Mouse (Mus musculus) hindbrain, embryonic 11.5 days (tissue): Measurements from ENCODE around the gene Ndufc2. TPM values are rescaled to one million over a fixed set of nuclear protein-coding genes. Genes with fewer than 3 reads are reported as not detected.
A peak's percentile ranks its signal among the peaks of the same experiment; 100 is the strongest.
"Not testable (repeated sequence)": the region's sequence is repeated elsewhere in the genome, so short reads cannot be mapped to it uniquely, and the experiment has no call there.

Experiments used
- ATAC-seq: fragments of 200-750 bp; cut with Nextera tagmentation; 2 replicates; pipeline ENCODE4 v1.8.0; 2017; ENCODE audit warnings: mild to moderate bottlenecking, moderate TSS enrichment, moderate library complexity; ENCODE audit not compliant: low FRiP score
- DNase-seq: peaks from one replicate; pipeline ENCODE4 v3.0.0-alpha.2; 2015; ENCODE audit warnings: low spot score
- H3K27ac ChIP-seq: fragments of 300-500 bp; sonication (generic); 2 replicates; pipeline ENCODE4 v1.5.1; 2014; ENCODE audit warnings: mild to moderate bottlenecking, low read depth, low read length
- H3K27me3 ChIP-seq: fragments of 300-500 bp; sonication (generic); 2 replicates; pipeline ENCODE4 v1.6.1; 2014; ENCODE audit warnings: mild to moderate bottlenecking, low read length, moderate library complexity, mixed read lengths; ENCODE audit not compliant: control insufficient read depth, insufficient read depth
- H3K36me3 ChIP-seq: fragments of 300-500 bp; sonication (generic); 2 replicates; pipeline ENCODE4 v1.6.1; 2014; ENCODE audit warnings: mild to moderate bottlenecking, low read length, moderate library complexity, mixed read lengths; ENCODE audit not compliant: control insufficient read depth, insufficient read depth
- H3K4me1 ChIP-seq: fragments of 300-500 bp; sonication (generic); replicated peaks from 2 replicates; pipeline ENCODE4 v1.6.1; 2014; ENCODE audit warnings: low read length, mixed read lengths; ENCODE audit not compliant: control insufficient read depth, insufficient read depth
- H3K4me2 ChIP-seq: fragments of 300-500 bp; sonication (generic); replicated peaks from 2 replicates; pipeline ENCODE4 v1.6.1; 2014; ENCODE audit warnings: mild to moderate bottlenecking, low read depth, low read length
- H3K4me3 ChIP-seq: fragments of 300-500 bp; sonication (generic); 2 replicates; pipeline ENCODE4 v1.5.1; 2014; ENCODE audit warnings: low read depth, low read length
- H3K9ac ChIP-seq: fragments of 300-500 bp; sonication (generic); 2 replicates; pipeline ENCODE4 v1.6.1; 2014; ENCODE audit warnings: low read depth, low read length
- H3K9me3 ChIP-seq: fragments of 300-500 bp; sonication (generic); 2 replicates; pipeline ENCODE4 v1.6.1; 2016; ENCODE audit warnings: low read length; ENCODE audit not compliant: control insufficient read depth
- WGBS: fragments of 180-500 bp; shearing (Covaris S2); extraction: QIAGEN DNeasy Blood & Tissue Kit; methylation state at CpG from one replicate; pipeline ENCODE4 v1.1.7; 2014; 5-methylcytosine and 5-hydroxymethylcytosine counted together
- polyA plus RNA-seq: library from polyadenylated mRNA; unstranded; fragments of >200 nt; fragmentation: Nextera tagmentation; extraction: Ambion mirVana; gene quantifications from 2 replicates; pipeline ENCODE4 v1.2.1, GENCODE M21; 2014

Ndufc2 gene
- polyA plus RNA-seq, 1 experiment from 2014 or later: 352 TPM

- ATAC-seq (no peak), DNase-seq (no peak)
- no peaks in the 10 kb centered on the region for H3K27me3 ChIP-seq
- H3K36me3 ChIP-seq: no peaks in the 10 kb centered on the region
- no peak overlapping the region for H3K4me3 ChIP-seq
- no peaks in the 10 kb centered on the region; the same call in 1 of the 2 replicates for H3K4me1 ChIP-seq
- no peak overlapping the region for H3K4me2 ChIP-seq
- H3K9me3 ChIP-seq: no peaks in the 10 kb centered on the region
- H3K27ac ChIP-seq: no peak overlapping the region
- WGBS: 85% methylated on average over 6 of the region's 6 CpGs
- H3K9ac ChIP-seq: no peak overlapping the region
Observed at GRCm38 (mm10) chr7:97427296-97427695, 27.5 kb downstream of the Ndufc2 start.

DNA sequence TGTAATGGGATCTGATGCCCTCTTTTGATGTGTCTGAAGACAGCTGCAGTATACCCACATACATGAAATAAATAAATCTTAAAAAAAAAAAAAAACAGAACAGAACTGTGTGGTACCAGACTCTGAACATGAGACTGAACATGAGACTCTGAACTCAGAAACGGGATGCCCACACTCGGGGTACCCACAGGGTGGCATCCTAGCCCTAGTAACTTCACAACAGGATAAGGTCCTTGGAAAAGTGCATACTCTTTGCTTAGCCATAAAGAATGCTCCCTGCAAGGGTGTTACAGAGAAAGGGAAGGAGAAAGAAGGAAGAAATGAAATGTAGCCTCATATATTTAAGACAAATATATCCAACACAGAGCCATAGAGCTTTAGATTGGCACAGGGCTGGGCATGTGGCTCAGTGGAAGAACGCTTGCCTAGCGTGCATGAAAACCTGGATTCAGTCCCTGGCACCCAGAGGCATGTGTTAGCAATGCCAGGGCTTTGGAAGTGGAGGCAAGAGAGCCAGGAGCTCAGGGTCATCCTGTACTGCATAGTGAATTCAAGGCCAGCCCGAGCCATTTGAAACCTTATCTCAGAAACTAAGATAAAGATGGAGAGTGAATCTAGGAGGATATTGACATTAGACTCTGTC is 28.1 kb downstream of the Ndufc2 start:
- ATAC-seq (no peak), DNase-seq (no peak)
- 87% methylated on average over 5 of the region's 5 CpGs for WGBS
- Histone ChIP-seq H3K9me3 (no peaks in the 10 kb centered on the region), H3K4me3 (no peak overlapping the region), H3K4me1 (no peaks in the 10 kb centered on the region; the same call in 1 of the 2 replicates), H3K27me3 (no peaks in the 10 kb centered on the region), H3K9ac (no peak overlapping the region), H3K27ac (no peak overlapping the region), H3K4me2 (no peak overlapping the region), H3K36me3 (no peaks in the 10 kb centered on the region)

DNA sequence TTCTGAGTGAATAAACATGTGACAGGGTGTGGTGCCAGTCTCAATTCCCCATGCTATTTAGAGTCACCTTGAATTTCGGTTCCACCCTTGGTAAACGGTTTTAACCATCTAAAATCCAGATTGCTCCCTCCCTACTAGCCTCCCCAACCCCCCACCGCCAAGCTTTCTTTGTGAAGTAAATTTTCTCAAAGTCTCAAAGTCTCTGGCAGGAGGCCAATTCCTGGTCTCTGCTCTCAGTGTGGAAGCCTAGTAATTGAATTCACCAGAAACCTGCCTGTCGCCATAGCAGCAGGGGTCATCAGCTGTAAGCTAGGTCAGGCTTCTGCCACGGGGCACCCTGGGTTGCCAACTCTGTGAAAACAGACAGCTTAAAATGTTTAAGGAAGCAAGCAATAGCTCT is 29.9 kb downstream of the Ndufc2 start:
- no peak overlapping the region for H3K9ac ChIP-seq
- H3K4me2 ChIP-seq: no peak overlapping the region
- no peak overlapping the region for H3K4me3 ChIP-seq
- WGBS: under 1% methylated on average over 5 of the region's 5 CpGs
- no peaks in the 10 kb centered on the region for H3K9me3 ChIP-seq
- peak; percentile 86 for DNase-seq
- no peaks in the 10 kb centered on the region; the same call in 1 of the 2 replicates for H3K4me1 ChIP-seq
- ATAC-seq: peak; percentile 83
- H3K27me3 ChIP-seq: no peaks in the 10 kb centered on the region
- H3K36me3 ChIP-seq: no peaks in the 10 kb centered on the region
- H3K27ac ChIP-seq: 0 out of 2 replicates have a peak overlapping the region, but pooled peaks have one; percentile 47

DNA sequence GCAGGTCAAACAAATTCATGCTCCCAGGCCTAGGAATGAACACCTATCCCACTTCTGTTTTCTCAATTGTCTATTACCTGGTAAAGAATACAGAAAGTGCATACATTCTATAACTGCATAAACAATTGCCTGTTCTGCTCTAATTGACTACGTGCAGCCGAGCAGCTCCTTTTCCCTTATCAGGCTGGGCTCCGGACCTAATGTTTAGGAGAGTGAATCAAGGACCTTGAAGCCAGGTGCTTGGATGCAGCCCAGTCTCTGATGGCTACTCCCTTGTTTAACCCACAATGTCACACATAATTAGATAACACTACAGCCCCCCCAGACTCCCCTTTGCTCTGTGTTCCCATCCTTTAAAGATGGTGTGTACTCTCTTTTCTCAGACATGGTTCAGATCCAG is 33.7 kb downstream of the Ndufc2 start:
- H3K4me2 ChIP-seq, H3K4me3 ChIP-seq, H3K9me3 ChIP-seq, H3K4me1 ChIP-seq, H3K36me3 ChIP-seq, ATAC-seq, H3K9ac ChIP-seq, DNase-seq, H3K27me3 ChIP-seq, H3K27ac ChIP-seq: not testable (repeated sequence)
- 84% methylated on average over 3 of the region's 3 CpGs for WGBS

- 87% methylated on average over 10 of the region's 10 CpGs for WGBS
- DNase-seq (no peak), ATAC-seq (no peak)
- no peaks in the 10 kb centered on the region for H3K36me3 ChIP-seq
- H3K9ac ChIP-seq: no peak overlapping the region
- H3K4me1 ChIP-seq: no peaks in the 10 kb centered on the region; the same call in 1 of the 2 replicates
- no peak overlapping the region for H3K4me2 ChIP-seq
- H3K9me3 ChIP-seq: no peaks in the 10 kb centered on the region
- H3K27ac ChIP-seq: no peak overlapping the region
- H3K4me3 ChIP-seq: no peak overlapping the region
- no peaks in the 10 kb centered on the region for H3K27me3 ChIP-seq
Observed at GRCm38 (mm10) chr7:97434517-97434916, 34.7 kb downstream of the Ndufc2 start.

- ATAC-seq: no peak
Observed at GRCm38 (mm10) chr7:97438986-97439385, 39.2 kb downstream of the Ndufc2 start.

DNA sequence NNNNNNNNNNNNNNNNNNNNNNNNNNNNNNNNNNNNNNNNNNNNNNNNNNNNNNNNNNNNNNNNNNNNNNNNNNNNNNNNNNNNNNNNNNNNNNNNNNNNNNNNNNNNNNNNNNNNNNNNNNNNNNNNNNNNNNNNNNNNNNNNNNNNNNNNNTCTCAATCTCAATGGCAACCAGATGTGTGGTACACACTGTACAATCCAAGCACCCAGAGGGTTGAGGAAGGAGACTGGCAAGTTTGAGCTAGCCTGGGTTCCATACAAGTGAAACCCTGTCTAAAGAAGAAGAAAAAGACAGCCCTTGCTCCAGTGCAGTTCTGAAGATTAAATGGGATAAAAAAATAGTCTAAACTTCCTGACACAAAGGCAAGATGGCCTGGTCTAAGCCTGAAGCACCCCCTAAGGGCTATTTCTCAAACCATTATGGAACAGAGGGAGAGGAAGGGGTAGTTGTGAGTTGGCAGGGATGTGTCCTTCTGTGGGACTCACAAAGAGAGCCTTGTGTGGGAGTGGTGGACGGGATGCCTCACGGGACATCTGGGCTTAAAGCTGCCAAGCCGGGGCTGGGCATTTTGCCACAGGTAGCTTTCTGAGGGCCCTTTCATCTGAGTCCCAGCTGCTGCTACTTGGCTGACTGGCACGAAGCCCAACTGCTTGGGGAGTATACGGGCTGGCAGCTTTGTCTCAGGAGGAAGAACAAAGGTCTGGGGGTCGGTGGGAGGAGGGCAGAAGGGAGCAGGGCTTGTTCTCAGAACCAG is 46.5 kb downstream of the Ndufc2 start:
- Histone ChIP-seq H3K9ac (no peak overlapping the region), H3K4me3 (no peak overlapping the region), H3K27ac (no peak overlapping the region), H3K9me3 (no peaks in the 10 kb centered on the region), H3K27me3 (no peaks in the 10 kb centered on the region), H3K4me1 (no peaks in the 10 kb centered on the region), H3K36me3 (no peaks in the 10 kb centered on the region), H3K4me2 (no peak overlapping the region)
- peak; percentile 63 for ATAC-seq
- WGBS: 56% methylated on average over 6 of the region's 6 CpGs
- peak; percentile 18 for DNase-seq

More at GRCm38 (mm10) chr7:97438986-97439385, 39.2 kb downstream of the Ndufc2 start:
- no peak for DNase-seq
- H3K9me3 ChIP-seq: no peaks in the 10 kb centered on the region
- H3K27ac ChIP-seq: no peak overlapping the region
- no peaks in the 10 kb centered on the region for H3K36me3 ChIP-seq
- H3K4me2 ChIP-seq: no peak overlapping the region
- H3K4me3 ChIP-seq: no peak overlapping the region
- H3K9ac ChIP-seq: no peak overlapping the region
- H3K27me3 ChIP-seq: no peaks in the 10 kb centered on the region
- no peaks in the 10 kb centered on the region for H3K4me1 ChIP-seq

DNA sequence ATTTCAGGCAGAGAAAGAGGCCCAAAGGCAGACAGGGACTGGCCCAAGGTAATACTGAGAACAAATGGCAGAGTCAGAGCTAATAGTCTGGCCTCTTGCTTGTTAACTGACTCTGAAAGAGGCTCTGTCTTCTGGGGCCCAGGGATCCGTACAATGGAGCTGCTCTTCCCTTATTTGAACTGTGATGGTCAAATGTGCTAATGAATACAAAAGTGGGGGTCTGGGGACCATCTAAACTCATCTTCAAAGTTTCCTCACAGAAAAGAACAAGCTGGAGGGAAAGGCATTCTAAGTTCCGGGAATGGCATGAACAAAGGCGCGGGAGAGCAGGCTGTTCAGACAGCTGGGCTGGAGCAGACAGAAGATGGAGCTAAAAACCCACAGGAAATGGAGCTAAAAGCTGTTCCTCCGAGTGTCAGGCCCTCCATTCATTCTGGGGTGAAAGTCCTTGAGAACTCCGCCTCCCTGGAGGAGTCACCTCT is 47.3 kb downstream of the Ndufc2 start:
- H3K9ac ChIP-seq: no peak overlapping the region
- 65% methylated on average over 6 of the region's 6 CpGs for WGBS
- H3K4me3 ChIP-seq: no peak overlapping the region
- H3K36me3 ChIP-seq: no peaks in the 10 kb centered on the region
- H3K9me3 ChIP-seq: no peaks in the 10 kb centered on the region
- H3K27me3 ChIP-seq: no peaks in the 10 kb centered on the region
- ATAC-seq: 0 out of 2 replicates have a peak, but pooled peaks have one; percentile 57
- no peak overlapping the region for H3K4me2 ChIP-seq
- no peak for DNase-seq
- no peaks in the 10 kb centered on the region for H3K4me1 ChIP-seq
- H3K27ac ChIP-seq: no peak overlapping the region

DNA sequence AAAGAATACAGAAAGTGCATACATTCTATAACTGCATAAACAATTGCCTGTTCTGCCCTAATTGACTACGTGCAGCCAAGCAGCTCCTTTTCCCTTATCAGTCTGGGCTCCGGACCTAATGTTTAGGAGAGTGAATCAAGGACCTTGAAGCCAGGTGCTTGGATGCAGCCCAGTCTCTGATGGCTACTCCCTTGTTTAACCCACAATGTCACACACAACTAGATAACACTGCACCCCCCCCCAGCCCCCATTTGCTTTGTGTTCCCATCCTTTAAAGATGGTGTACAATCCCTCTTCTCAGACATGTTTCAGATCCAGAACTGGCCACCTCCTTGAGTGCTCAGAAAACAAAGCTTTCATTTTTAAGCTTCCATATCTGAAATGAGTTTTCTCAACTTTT is 51.2 kb downstream of the Ndufc2 start, which contains the start of gene Kctd14:
Gene Kctd14 (plus strand): TSS at position 301 of the 400 bp plus-strand sequence.
- H3K27me3 ChIP-seq, H3K4me3 ChIP-seq, H3K36me3 ChIP-seq, H3K4me2 ChIP-seq, H3K9ac ChIP-seq, H3K4me1 ChIP-seq, H3K9me3 ChIP-seq, DNase-seq, H3K27ac ChIP-seq, ATAC-seq: not testable (repeated sequence)
- 88% methylated on average over 2 of the region's 2 CpGs for WGBS
